Mouse (Mus musculus) stomach, embryonic 14.5 days (tissue): ENCODE measurements around the gene Pycr1. TPM values are rescaled to one million over a fixed set of nuclear protein-coding genes. Genes with fewer than 3 reads are reported as not detected.
"Not testable (repeated sequence)": the region's sequence is repeated elsewhere in the genome, so short reads cannot be mapped to it uniquely, and the experiment has no call there.

Experiments
- ATAC-seq: fragments of 200-750 bp; cut with Nextera tagmentation; 2 replicates; pipeline ENCODE4 v1.8.0; 2017; ENCODE audit warnings: low read depth, moderate TSS enrichment; ENCODE audit not compliant: insufficient number of reproducible peaks, insufficient read depth, low FRiP score
- H3K27ac ChIP-seq: fragments of 300-500 bp; sonication (generic); 2 replicates; pipeline ENCODE4 v1.5.1; 2014; ENCODE audit warnings: mild to moderate bottlenecking, low read length, moderate library complexity, mixed read lengths
- H3K27me3 ChIP-seq: fragments of 300-500 bp; sonication (generic); 2 replicates; pipeline ENCODE4 v1.6.1; 2014; ENCODE audit warnings: low read length, control low read depth, mixed read lengths; ENCODE audit not compliant: control insufficient read depth, insufficient read depth
- H3K36me3 ChIP-seq: fragments of 300-500 bp; sonication (generic); 2 replicates; pipeline ENCODE4 v1.6.1; 2014; ENCODE audit warnings: mild to moderate bottlenecking, control low read depth, low read length, moderate library complexity, mixed read lengths; ENCODE audit not compliant: control insufficient read depth, insufficient read depth
- H3K4me1 ChIP-seq: fragments of 300-500 bp; sonication (generic); 2 replicates; pipeline ENCODE4 v1.6.1; 2014; ENCODE audit warnings: low read length, control low read depth, mixed read lengths; ENCODE audit not compliant: control insufficient read depth, insufficient read depth
- H3K4me2 ChIP-seq: fragments of 300-500 bp; sonication (generic); replicated peaks from 2 replicates; pipeline ENCODE4 v1.6.1; 2014; ENCODE audit warnings: low read depth, low read length, control low read depth
- H3K4me3 ChIP-seq: fragments of 300-500 bp; sonication (generic); 2 replicates; pipeline ENCODE4 v1.5.1; 2014; ENCODE audit warnings: low read depth, low read length, control low read depth
- H3K9ac ChIP-seq: fragments of 300-500 bp; sonication (generic); replicated peaks from 2 replicates; pipeline ENCODE4 v1.6.1; 2014; ENCODE audit warnings: low read depth, mild to moderate bottlenecking, control low read depth, low read length, moderate library complexity, mixed read lengths
- H3K9me3 ChIP-seq: fragments of 300-500 bp; sonication (generic); 2 replicates; pipeline ENCODE4 v1.6.1; 2016; ENCODE audit warnings: low read depth, low read length, control low read depth; ENCODE audit not compliant: control insufficient read depth
- WGBS: fragments of 180-500 bp; shearing (Covaris S2); extraction: QIAGEN DNeasy Blood & Tissue Kit; methylation state at CpG from one replicate; pipeline ENCODE4 v1.1.7; 2014; 5-methylcytosine and 5-hydroxymethylcytosine counted together
- polyA plus RNA-seq: library from polyadenylated mRNA; unstranded; fragments of >200 nt; fragmentation: Nextera tagmentation; extraction: Ambion mirVana; gene quantifications from 2 replicates; pipeline ENCODE4 v1.2.1, GENCODE M21; 2014

Gene Pycr1
- polyA plus RNA-seq, 1 experiment from 2014 or later = 28.1 TPM

DNA sequence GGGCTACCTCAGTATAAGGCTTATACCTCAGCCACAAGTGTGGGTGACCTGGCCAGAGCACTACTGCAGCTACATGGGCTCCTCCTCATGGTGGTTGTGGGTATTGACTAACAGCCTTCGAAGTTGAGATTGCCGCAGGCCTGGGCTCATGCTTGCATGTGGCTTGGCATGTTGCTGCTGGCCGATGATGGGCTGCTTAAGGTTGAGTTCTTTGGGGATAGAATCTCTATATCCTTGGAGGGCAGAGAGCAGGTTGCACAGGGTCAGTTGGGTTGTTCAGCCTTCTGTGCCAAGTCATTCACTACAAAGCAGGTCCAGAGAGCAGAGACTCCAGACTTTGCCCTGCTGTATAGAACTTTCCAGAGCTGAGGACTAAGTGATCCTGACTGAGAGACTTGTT, 36.3 kb upstream of the Pycr1 start:
- H3K27ac ChIP-seq = no peak overlapping the region
- 0 out of 2 replicates have a peak, but pooled peaks have one; percentile 37 for ATAC-seq
- peaks cover 32% of the 10 kb centered on the region for H3K36me3 ChIP-seq

DNA sequence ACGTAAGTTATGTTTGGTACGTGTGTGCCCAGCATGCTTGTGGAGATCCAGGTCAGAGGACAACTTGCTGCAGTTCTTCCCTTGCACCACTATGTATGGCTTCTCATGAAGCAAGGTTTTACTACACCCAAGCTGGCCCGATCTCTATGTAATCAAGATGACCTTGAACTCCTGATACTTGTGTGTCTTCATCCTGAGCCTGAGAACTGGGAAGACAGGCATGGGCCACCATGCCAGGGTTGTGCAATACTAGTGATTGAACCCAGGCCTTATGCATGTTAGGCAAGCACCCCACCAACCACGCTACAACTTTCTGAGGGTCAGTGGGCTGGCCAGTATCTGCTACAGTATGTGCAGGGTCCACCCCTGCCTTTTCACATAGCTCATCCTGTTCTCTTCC, 33.4 kb upstream of the Pycr1 start:
- Histone ChIP-seq H3K36me3 (peaks cover 32% of the 10 kb centered on the region), H3K27ac (no peak overlapping the region), H3K4me2 (no peak overlapping the region), H3K4me1 (0 out of 2 replicates have a peak, but pooled peaks cover 4% of the 10 kb centered on the region), H3K27me3 (no peaks in the 10 kb centered on the region), H3K9ac (no peak overlapping the region), H3K4me3 (no peak overlapping the region), H3K9me3 (no peaks in the 10 kb centered on the region)
- ATAC-seq = no peak
- WGBS = 88% methylated on average over 4 of the region's 4 CpGs

More for the DNA sequence above, 36.3 kb upstream of the Pycr1 start:
- Histone ChIP-seq H3K9me3 (no peaks in the 10 kb centered on the region), H3K4me1 (no peaks in the 10 kb centered on the region), H3K9ac (no peak overlapping the region), H3K4me2 (no peak overlapping the region), H3K4me3 (no peak overlapping the region), H3K27me3 (no peaks in the 10 kb centered on the region)
- 74% methylated on average over 3 of the region's 3 CpGs for WGBS

DNA sequence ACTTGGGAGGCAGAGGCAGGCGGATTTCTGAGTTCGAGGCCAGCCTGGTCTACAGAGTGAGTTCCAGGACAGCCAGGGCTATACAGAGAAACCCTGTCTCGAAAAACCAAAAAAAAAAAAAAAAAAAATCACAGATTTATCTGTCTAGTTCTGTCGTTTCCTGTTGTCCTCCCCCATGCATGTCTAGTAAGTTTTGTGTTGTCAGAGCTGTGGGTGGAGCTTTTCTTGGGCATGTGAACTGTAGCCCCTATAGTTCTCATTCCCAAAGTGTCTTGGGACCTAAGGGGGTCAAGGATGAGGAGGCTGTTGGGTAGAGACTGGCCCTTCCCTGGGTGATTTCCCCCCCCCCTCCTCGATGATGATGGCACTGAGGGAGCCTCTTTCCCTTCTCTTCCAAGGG, 32.3 kb upstream of the Pycr1 start:
- not testable (repeated sequence) for H3K27ac ChIP-seq, ATAC-seq, H3K9me3 ChIP-seq, H3K4me1 ChIP-seq, H3K4me2 ChIP-seq, H3K4me3 ChIP-seq, H3K9ac ChIP-seq, H3K27me3 ChIP-seq
- 84% methylated on average over 4 of the region's 5 CpGs for WGBS
- peaks cover 26% of the 10 kb centered on the region for H3K36me3 ChIP-seq

DNA sequence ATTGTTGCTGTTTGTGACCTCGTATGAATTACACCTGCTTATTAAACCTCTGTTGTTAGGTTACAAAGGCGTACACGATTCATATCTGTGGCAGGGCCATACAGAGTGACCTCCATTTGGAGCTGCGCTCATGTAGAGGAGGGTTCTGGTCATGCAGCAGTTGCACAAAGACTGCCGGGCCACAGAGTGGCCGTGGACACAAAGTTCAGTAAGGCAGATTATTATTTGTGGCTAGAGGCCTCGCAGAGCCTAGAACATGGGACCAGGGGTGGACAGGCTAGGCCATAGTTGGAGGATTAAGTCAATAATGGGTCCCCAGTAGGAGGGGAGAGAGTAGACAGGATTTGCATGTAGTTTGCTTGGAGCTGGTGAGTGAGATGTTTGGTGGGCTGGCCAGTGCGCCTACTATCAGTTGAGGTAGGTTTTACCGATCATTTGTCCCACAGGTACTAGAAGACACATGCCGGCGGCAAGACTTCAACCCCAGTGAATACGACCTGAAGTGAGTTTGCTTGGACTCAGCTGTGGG, 30.1 kb upstream of the Pycr1 start:
- Histone ChIP-seq H3K27ac (peak overlapping the region; percentile 76), H3K4me3 (peak overlapping the region; percentile 73), H3K9me3 (no peaks in the 10 kb centered on the region), H3K27me3 (no peaks in the 10 kb centered on the region), H3K4me1 (0 out of 2 replicates have a peak, but pooled peaks cover 4% of the 10 kb centered on the region), H3K9ac (peak overlapping the region; percentile 64), H3K4me2 (peak overlapping the region; percentile 90), H3K36me3 (peaks cover 9% of the 10 kb centered on the region)
- 31% methylated on average over 12 of the region's 12 CpGs for WGBS
- peak; percentile 0; the same call in 1 of the 2 replicates for ATAC-seq

DNA sequence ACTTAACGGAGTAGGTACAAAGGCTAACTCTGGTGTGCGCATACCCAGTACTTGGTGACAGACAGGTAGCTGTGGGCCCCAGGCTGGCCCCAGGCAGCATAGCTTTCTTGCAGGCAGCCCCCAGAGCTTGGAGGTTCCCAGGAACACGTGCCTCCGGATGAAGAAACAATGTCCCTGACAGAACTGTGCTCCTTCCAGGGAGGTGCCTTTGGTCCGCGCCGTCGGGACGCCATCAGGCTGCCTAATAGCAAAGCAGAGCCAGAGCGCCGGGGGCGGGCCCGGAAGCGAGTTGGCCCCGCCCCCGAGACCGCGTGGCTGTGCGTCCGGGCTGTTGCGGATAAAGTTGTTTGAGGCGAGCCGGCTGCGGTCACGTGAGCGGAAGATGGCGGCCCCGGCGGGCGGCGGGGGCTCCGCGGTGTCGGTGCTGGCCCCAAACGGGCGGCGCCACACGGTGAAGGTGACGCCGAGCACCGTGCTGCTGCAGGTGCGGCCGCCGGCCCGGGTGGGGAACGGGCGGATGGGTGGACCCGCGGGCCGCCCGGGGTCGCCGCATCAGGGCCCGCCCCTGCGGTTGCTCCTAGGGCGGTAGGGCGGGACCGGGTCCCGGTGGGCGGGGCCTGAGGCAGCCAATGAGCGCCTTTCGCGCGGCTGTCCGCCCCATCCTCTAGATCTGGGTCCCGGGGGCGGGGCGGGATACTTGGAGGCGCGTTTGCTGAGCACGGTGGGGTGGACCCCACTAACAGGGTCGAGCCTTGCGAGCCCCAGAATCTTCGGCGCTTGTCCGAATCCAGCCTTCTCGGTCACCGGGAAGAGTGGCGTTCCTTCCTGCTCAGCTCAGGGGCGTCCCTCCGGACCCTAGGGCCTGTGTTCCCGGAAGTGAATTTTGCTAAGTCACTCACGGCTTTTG, 29.4 kb upstream of the Pycr1 start, which contains the start of gene Aspscr1:
TSS of gene Aspscr1 (plus strand) at position 287 of the 907 bp plus-strand sequence.
- H3K4me3 ChIP-seq = peak within 1 kb of the TSS; percentile 73
- peak; percentile 97 for ATAC-seq
- WGBS = under 1% methylated on average over 78 of the region's 83 CpGs

DNA sequence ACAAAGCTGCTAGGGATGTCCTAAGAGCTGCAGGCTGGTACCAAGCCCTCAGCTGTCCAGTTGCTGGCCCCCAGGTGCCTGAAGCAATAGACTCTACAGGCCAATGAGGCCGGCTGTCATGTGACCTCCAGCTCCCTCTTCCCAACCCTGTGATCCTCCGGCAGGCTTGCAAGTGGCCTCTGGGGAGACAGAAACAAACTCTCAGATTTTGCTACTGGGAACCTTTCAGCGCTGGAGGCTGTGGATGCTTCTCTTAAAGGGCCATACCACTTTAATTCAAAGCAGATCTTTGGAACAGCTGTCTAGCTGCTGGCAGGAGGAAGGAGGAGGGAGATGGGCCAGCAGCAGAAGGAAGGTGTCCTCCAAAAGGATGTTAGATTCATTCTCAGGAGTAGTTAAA, 23.0 kb upstream of the Pycr1 start:
- no peak overlapping the region for H3K9ac ChIP-seq
- no peak overlapping the region for H3K27ac ChIP-seq
- peaks cover 11% of the 10 kb centered on the region; the same call in 1 of the 2 replicates for H3K27me3 ChIP-seq
- no peak overlapping the region for H3K4me3 ChIP-seq
- 8% methylated on average over 3 of the region's 3 CpGs for WGBS
- no peaks in the 10 kb centered on the region for H3K36me3 ChIP-seq
- no peak for ATAC-seq
- H3K9me3 ChIP-seq = no peaks in the 10 kb centered on the region
- no peaks in the 10 kb centered on the region for H3K4me1 ChIP-seq
- H3K4me2 ChIP-seq = no peak overlapping the region

More for the DNA sequence above, 29.4 kb upstream of the Pycr1 start, which contains the start of gene Aspscr1:
- Histone ChIP-seq H3K4me1 (0 out of 2 replicates have a peak, but pooled peaks cover 4% of the 10 kb centered on the region), H3K9me3 (no peaks in the 10 kb centered on the region), H3K27ac (peak within 1 kb of the TSS; percentile 76), H3K9ac (peak within 1 kb of the TSS; percentile 64), H3K36me3 (peaks cover 2% of the 10 kb centered on the region), H3K4me2 (peak within 1 kb of the TSS; percentile 90), H3K27me3 (no peaks in the 10 kb centered on the region)

DNA sequence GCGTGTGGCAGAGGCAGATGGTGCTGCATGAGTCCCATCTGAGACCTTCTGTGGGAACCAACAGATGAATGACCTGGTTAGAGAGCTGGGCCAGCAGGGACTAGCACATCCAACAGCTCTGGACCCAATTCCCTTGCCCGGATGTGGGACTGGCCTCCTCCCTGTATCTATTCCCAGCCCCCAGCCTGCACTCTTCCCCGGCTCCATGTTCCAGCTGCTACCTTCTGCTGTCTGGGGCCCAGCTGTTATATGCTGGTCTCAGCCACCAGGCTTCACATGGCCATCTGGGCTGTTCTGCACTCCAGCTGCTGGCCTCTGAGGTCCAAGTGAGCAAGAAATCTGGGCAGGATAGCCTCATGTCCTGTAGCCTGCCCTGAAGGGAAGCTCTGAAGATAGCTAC, 21.8 kb upstream of the Pycr1 start:
- ATAC-seq = peak; percentile 44; the same call in 1 of the 2 replicates

DNA sequence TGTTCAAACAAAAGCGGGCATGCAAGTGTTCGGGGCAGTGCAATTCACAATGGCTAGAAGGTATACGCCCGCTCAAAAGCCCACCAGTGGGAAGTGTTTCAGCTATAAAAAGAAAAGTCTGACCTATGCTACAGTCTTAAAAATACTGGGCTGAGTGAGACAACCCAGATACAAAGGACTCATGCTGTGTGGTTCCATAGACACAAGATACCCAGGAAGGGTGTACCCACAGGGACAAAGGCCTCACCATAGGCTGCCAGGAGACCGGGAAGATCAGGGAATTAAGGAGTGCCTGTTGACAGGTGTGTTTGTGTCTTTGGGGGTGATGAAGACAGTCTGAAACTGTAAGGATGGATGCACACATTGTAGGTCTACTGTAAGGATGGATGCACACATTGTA, 20.1 kb upstream of the Pycr1 start:
- 82% methylated on average over 5 of the region's 5 CpGs for WGBS
- H3K27me3 ChIP-seq = peaks cover 38% of the 10 kb centered on the region
- no peak for ATAC-seq
- 0 out of 2 replicates have a peak, but pooled peaks cover 6% of the 10 kb centered on the region for H3K4me1 ChIP-seq
- H3K9me3 ChIP-seq = no peaks in the 10 kb centered on the region
- H3K4me3 ChIP-seq = no peak overlapping the region
- no peaks in the 10 kb centered on the region for H3K36me3 ChIP-seq
- no peak overlapping the region for H3K9ac ChIP-seq
- H3K27ac ChIP-seq = no peak overlapping the region
- no peak overlapping the region for H3K4me2 ChIP-seq

More for the DNA sequence above, 21.8 kb upstream of the Pycr1 start:
- H3K27ac ChIP-seq = no peak overlapping the region
- no peak overlapping the region for H3K4me3 ChIP-seq
- 63% methylated on average over 3 of the region's 3 CpGs for WGBS
- no peak overlapping the region for H3K9ac ChIP-seq
- no peaks in the 10 kb centered on the region for H3K36me3 ChIP-seq
- no peak overlapping the region for H3K4me2 ChIP-seq
- H3K27me3 ChIP-seq = peaks cover 22% of the 10 kb centered on the region
- 0 out of 2 replicates have a peak, but pooled peaks cover 1% of the 10 kb centered on the region for H3K4me1 ChIP-seq
- H3K9me3 ChIP-seq = no peaks in the 10 kb centered on the region
